Mouse (Mus musculus) ES-E14 (cell line): ENCODE data around the gene Ncbp2. TPM values are rescaled to one million over a fixed set of nuclear protein-coding genes. Genes with fewer than 3 reads are reported as not detected.
"Not testable (repeated sequence)": the region's sequence is repeated elsewhere in the genome, so short reads cannot be mapped to it uniquely, and the experiment has no call there.

Experiments used
- DNase-seq: peaks from one replicate; pipeline ENCODE4 v3.0.0-alpha.2; 2013; ENCODE audit warnings: low read depth, low spot score
- H3K27ac ChIP-seq: 2 replicates; pipeline ENCODE4 v1.5.1; 2012; ENCODE audit warnings: low read depth, mild to moderate bottlenecking, low read length, moderate library complexity, mixed read lengths; ENCODE audit not compliant: poor library complexity, insufficient read depth, severe bottlenecking
- H3K36me3 ChIP-seq: 2 replicates; pipeline ENCODE4 v1.6.1; 2012; ENCODE audit warnings: mild to moderate bottlenecking, low read length, moderate library complexity, mixed read lengths; ENCODE audit not compliant: control insufficient read depth, poor library complexity, insufficient read depth, severe bottlenecking
- H3K4me1 ChIP-seq, 2 experiments: fragments of 150-350 bp in 1 of 2; sonication (generic) in 1 of 2; 2 replicates each; pipeline ENCODE4 v1.6.1; 2012; ENCODE audit warnings: low read length in 2 of 2, mild to moderate bottlenecking in 1 of 2, mixed read lengths in 1 of 2; ENCODE audit not compliant: control insufficient read depth in 2 of 2, insufficient read depth in 2 of 2, poor library complexity in 1 of 2
- H3K4me3 ChIP-seq, 2 experiments: fragments of 150-350 bp in 1 of 2; sonication (generic) in 1 of 2; 2 replicates each; pipeline ENCODE4 v1.5.1; 2012; ENCODE audit warnings: low read length in 2 of 2, low read depth in 1 of 2, mild to moderate bottlenecking in 1 of 2, mixed read lengths in 1 of 2; ENCODE audit not compliant: insufficient read depth in 1 of 2, poor library complexity in 1 of 2, severe bottlenecking in 1 of 2
- H3K9ac ChIP-seq: 2 replicates; pipeline ENCODE4 v1.6.1; 2012; ENCODE audit warnings: low read depth, mild to moderate bottlenecking, low read length, mixed read lengths; ENCODE audit not compliant: poor library complexity, insufficient read depth, severe bottlenecking
- H3K9me3 ChIP-seq: fragments of 150-350 bp; sonication (generic); 2 replicates; pipeline ENCODE4 v1.6.1; 2012; ENCODE audit warnings: low read depth, mild to moderate bottlenecking, low read length; ENCODE audit not compliant: control insufficient read depth, insufficient read depth
- CHD2 ChIP-seq: IDR thresholded peaks from 2 replicates; pipeline ENCODE4 v1.6.1; 2014; ENCODE audit warnings: mild to moderate bottlenecking, low read depth, low read length, inconsistent platforms
- HCFC1 ChIP-seq: IDR thresholded peaks from 2 replicates; pipeline ENCODE4 v1.6.1; 2012; ENCODE audit warnings: low read length, inconsistent platforms, borderline replicate concordance; ENCODE audit not compliant: insufficient read depth
- MAFK ChIP-seq: IDR thresholded peaks from 2 replicates; pipeline ENCODE4 v1.6.1; 2014; ENCODE audit warnings: mild to moderate bottlenecking, low read depth, low read length, inconsistent platforms; ENCODE audit not compliant: insufficient read depth
- ZC3H11A ChIP-seq: IDR thresholded peaks from 2 replicates; pipeline ENCODE4 v1.6.1; 2012; ENCODE audit warnings: low read depth, mild to moderate bottlenecking, inconsistent platforms, low read length, borderline replicate concordance
- ZNF384 ChIP-seq: IDR thresholded peaks from 2 replicates; pipeline ENCODE4 v1.6.1; 2012; ENCODE audit warnings: low read depth, low read length, inconsistent platforms
- in situ Hi-C, 2 experiments: fragments of 600-800 bp; cut with MboI; formaldehyde crosslinking; loops; one replicate each; pipeline ENCODE4 v1.15.1; 2025; ENCODE audit warnings: low sequenced_read_pairs in 2 of 2, inconsistent platforms in 1 of 2; ENCODE audit not compliant: unreplicated experiment in 2 of 2
- total RNA-seq: library from RNA; depleted of rRNA; stranded (reverse); fragments of 300-350 nt; gene quantifications from 2 replicates; pipeline ENCODE4 v1.2.3, GENCODE M21; 2012

Ncbp2 gene
- total RNA-seq, 1 experiment, result 84.4 TPM

- Histone ChIP-seq H3K36me3 (0 out of 2 replicates have a peak, but pooled peaks cover 2% of the 10 kb centered on the region), H3K4me3 (no peak overlapping the region), H3K4me1 (peaks cover 2 to 11% of the 10 kb centered on the region in 2 experiments; a peak in 1 of 4 replicates), H3K9ac (no peak overlapping the region), H3K27ac (no peak overlapping the region), H3K9me3 (no peaks in the 10 kb centered on the region)
- in situ Hi-C loops, result no loop called here
- DNase-seq, result no peak
- TF ChIP-seq ZNF384, result no peak
- no peak for TF ChIP-seq CHD2
- TF ChIP-seq ZC3H11A, result no peak
- no peak for TF ChIP-seq HCFC1
- no peak for TF ChIP-seq MAFK
Observed at GRCm38 (mm10) chr16:31945372-31945771, 2.9 kb upstream of the Ncbp2 start.

GRCm38 (mm10) chr16:31945986-31946385 lies 2.3 kb upstream of the Ncbp2 start:
- H3K4me3 ChIP-seq, H3K4me1 ChIP-seq, DNase-seq, H3K36me3 ChIP-seq, H3K9me3 ChIP-seq, H3K9ac ChIP-seq, in situ Hi-C loops, H3K27ac ChIP-seq: not testable (repeated sequence)

DNA sequence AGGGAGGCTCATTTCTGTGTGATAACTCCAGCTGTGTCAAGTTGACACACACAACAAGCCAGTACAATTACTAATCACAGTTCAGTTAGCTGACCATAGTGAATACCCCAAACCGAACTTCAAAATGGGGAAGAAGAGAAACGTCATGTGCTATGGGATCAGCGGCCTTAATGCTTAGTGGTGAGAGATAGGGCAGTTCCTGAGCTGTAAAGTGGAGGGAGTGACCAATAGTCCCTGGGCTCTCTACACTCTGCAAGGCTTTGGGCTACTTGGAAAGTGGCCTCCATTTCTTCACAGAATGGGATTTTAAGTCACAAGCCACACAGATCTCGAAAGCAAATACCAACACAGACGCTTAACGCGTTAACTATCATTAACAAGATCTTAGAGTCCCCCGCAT lies 980 bp upstream of the Ncbp2 start:
- peaks cover 2 to 8% of the 10 kb centered on the region in 2 experiments; a peak in 1 of 4 replicates for H3K4me1 ChIP-seq
- H3K27ac ChIP-seq, result no peak overlapping the region
- H3K9ac ChIP-seq, result peak overlapping the region; percentile 86; the same call in 1 of the 2 replicates
- H3K36me3 ChIP-seq, result peaks cover 2% of the 10 kb centered on the region; the same call in 1 of the 2 replicates
- TF ChIP-seq ZNF384 (no peak), CHD2 (no peak), HCFC1 (no peak), ZC3H11A (no peak), MAFK (no peak)
- H3K4me3 ChIP-seq, result peak overlapping the region; percentile 90 to 99
- no peak for DNase-seq
- no peaks in the 10 kb centered on the region for H3K9me3 ChIP-seq
- in situ Hi-C loops, result no loop called here

DNA sequence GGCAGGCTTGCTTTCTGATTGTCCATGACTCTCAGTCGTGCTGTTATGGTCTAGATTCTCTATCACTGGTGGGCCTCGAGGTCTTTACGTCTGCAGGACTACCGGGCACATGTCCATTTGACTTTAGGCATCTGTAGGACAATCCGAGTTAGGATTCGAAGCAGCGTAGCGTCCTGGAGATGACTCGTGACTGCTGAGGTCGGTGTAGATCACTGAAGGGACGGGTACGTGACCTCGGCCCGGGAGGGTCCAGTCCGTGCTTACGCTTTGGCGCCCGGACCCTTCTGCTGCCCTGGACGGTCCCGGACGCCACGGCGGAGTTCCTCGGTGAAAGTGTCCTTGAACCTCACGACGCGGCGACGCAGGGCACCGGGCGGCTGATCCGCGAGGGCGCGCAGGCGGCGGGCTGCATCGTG lies 404 bp upstream of the Ncbp2 start:
- no peak for DNase-seq
- peaks cover 2 to 8% of the 10 kb centered on the region in 2 experiments; a peak in 1 of 4 replicates for H3K4me1 ChIP-seq
- H3K36me3 ChIP-seq, result peaks cover 2% of the 10 kb centered on the region; the same call in 1 of the 2 replicates
- no peaks in the 10 kb centered on the region for H3K9me3 ChIP-seq
- peak overlapping the region; percentile 38 for H3K27ac ChIP-seq
- TF ChIP-seq MAFK (no peak), HCFC1 (no peak), ZC3H11A (no peak), ZNF384 (no peak), CHD2 (no peak)
- H3K9ac ChIP-seq, result peak overlapping the region; percentile 86
- peak overlapping the region; percentile 90 to 99 for H3K4me3 ChIP-seq
- in situ Hi-C loops, result no loop called here

DNA sequence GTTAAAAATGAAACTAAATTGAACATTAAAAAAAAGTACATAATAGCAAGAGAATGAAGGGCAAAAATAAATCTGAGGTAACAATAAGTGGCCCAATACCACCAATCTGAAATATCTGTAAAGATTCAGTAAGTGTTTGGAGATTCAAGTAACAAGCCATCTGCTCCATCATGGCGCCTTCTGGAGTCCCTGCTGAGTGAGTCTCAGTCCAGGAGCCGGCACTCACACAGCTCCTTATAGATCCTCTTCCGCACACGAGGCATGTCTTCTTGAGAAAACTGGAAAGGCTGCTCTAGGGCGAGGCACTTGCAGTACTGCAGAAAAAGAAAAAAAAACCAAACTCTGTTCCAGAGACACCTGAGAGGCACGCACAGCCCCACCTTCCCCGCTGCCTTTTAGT lies 14.9 kb downstream of the Ncbp2 start:
- Histone ChIP-seq H3K4me3 (no peak overlapping the region), H3K9ac (no peak overlapping the region; the same call in 1 of the 2 replicates), H3K9me3 (no peaks in the 10 kb centered on the region), H3K4me1 (peaks cover 0 to 2% of the 10 kb centered on the region in 2 experiments; a peak in 1 of 4 replicates), H3K36me3 (peaks cover 19% of the 10 kb centered on the region), H3K27ac (no peak overlapping the region)
- DNase-seq, result no peak
- in situ Hi-C loops, result no loop called here
- TF ChIP-seq ZNF384 (no peak), MAFK (no peak), ZC3H11A (no peak)
